Mouse (Mus musculus) hindbrain, embryonic 10.5 days (tissue): ENCODE measurements at regions not wholly inside any gene's neighbourhood (a gene's known extent, or its start where the extent isn't known, plus 50 kb on each side); places are given as distances from the start of the nearest gene placed in this dataset.

Experiments used
- DNase-seq: peaks from one replicate; pipeline ENCODE4 v3.0.0-alpha.2; 2017; ENCODE audit warnings: low spot score
- H3K27ac ChIP-seq: fragments of 300-500 bp; sonication (generic); 2 replicates; pipeline ENCODE4 v1.5.1; 2016; ENCODE audit warnings: mild to moderate bottlenecking, moderate library complexity
- H3K27me3 ChIP-seq: fragments of 300-500 bp; sonication (generic); 2 replicates; pipeline ENCODE4 v1.6.1; 2016; ENCODE audit warnings: mild to moderate bottlenecking; ENCODE audit not compliant: poor library complexity, insufficient read depth, severe bottlenecking
- H3K36me3 ChIP-seq: fragments of 300-500 bp; sonication (generic); 2 replicates; pipeline ENCODE4 v1.6.1; 2016; ENCODE audit warnings: mild to moderate bottlenecking, moderate library complexity
- H3K4me1 ChIP-seq: fragments of 300-500 bp; sonication (generic); replicated peaks from 2 replicates; pipeline ENCODE4 v1.6.1; 2016; ENCODE audit warnings: mild to moderate bottlenecking
- H3K4me3 ChIP-seq: fragments of 300-500 bp; sonication (generic); 2 replicates; pipeline ENCODE4 v1.5.1; 2016; ENCODE audit warnings: mild to moderate bottlenecking, moderate library complexity
- H3K9me3 ChIP-seq: fragments of 300-500 bp; sonication (generic); 2 replicates; pipeline ENCODE4 v1.6.1; 2016; ENCODE audit warnings: mild to moderate bottlenecking, moderate library complexity
- WGBS: fragments of 180-500 bp; shearing (Covaris S2); methylation state at CpG from one replicate; pipeline ENCODE4 v1.1.7; 2016; 5-methylcytosine and 5-hydroxymethylcytosine counted together

DNA sequence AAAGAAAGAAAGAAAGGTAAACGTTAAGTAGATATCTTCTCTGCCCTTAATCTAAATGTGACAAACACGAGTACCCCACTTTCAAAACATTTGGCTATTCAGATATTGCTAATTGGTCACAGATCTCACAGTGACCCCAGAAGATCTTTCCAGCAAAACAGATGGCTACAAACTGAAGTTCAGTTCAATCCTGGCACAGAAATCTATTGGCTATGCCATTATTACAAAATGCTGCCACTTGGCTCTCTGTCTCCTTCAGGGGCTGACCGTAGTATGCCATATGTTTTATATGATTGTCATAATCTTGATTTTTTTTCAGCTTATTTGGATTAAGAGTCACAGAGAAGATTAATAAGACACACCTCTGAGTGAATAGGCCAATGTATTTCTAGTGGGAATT lies 873.2 kb downstream of the Slc22a22 start:
- H3K9me3 ChIP-seq: no peaks in the 10 kb centered on the region
- no peaks in the 10 kb centered on the region for H3K27me3 ChIP-seq
- no peak for DNase-seq
- H3K36me3 ChIP-seq: no peaks in the 10 kb centered on the region
- 89% methylated on average over 3 of the region's 3 CpGs for WGBS
- no peaks in the 10 kb centered on the region for H3K4me1 ChIP-seq
- H3K4me3 ChIP-seq: no peak overlapping the region
- no peak overlapping the region for H3K27ac ChIP-seq

DNA sequence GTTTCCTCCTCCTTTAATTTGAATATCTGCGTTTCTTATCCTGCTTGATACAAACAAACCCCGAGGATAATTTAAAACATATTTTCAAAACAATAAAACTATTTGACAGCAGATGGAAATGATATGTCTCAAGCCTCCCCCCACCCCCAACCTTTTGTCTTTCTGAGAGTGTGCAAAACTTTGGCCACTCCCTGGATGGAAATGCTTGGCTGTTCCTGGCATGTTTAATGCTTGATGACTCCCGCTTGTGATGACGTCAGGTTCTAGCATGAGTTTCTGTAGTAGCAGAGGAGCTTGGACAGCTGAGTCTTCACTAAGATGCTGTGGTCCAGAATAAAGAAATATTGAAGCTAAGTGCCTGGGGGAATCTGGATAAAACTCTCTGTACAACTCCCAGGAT lies 884.8 kb downstream of the Slc22a22 start:
- H3K36me3 ChIP-seq: no peaks in the 10 kb centered on the region
- 84% methylated on average over 4 of the region's 4 CpGs for WGBS

DNA sequence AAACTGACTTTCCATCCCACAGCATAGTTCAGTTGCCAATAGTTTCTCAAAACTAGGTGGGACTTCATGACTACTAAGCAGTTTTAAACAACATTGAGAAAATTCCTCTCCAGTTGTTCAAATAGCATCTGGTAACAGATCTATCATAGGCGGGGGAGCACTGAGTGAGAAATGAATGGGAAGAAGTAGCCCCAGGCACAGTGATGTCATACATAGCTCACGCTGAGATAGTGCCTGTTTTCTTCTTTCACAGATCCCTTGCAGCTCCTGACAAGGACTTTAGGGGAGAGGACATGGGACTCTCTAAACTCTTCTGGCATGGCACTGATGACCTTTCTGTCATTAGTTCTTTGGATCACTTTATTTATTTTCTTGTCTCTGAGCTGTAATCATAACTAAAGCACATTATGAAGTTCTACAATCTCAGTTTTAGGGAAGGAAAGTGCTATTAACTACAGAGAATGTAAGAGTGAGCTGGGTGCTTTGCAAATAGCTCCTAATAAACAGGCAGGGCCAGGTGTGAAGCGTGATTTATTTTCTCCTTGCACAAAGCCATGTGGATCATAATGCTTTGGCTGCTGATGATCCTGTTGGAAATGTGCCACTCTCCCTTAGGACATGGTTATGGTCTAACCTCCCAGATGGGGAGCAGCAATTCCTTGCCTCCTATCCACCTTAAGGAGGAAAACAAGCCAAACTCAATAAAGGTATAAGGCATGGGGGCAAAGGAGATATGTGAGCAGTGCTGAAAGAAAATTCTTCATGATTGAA lies 896.5 kb downstream of the Slc22a22 start:
- DNase-seq: no peak
- Histone ChIP-seq H3K9me3 (no peaks in the 10 kb centered on the region), H3K4me1 (no peaks in the 10 kb centered on the region), H3K27ac (no peak overlapping the region), H3K4me3 (no peak overlapping the region), H3K36me3 (no peaks in the 10 kb centered on the region), H3K27me3 (no peaks in the 10 kb centered on the region)
- 68% methylated on average over 3 of the region's 3 CpGs for WGBS

More for the DNA sequence above, 884.8 kb downstream of the Slc22a22 start:
- H3K27me3 ChIP-seq: no peaks in the 10 kb centered on the region
- no peaks in the 10 kb centered on the region for H3K4me1 ChIP-seq
- H3K4me3 ChIP-seq: no peak overlapping the region
- H3K27ac ChIP-seq: no peak overlapping the region
- no peak for DNase-seq
- H3K9me3 ChIP-seq: no peaks in the 10 kb centered on the region

DNA sequence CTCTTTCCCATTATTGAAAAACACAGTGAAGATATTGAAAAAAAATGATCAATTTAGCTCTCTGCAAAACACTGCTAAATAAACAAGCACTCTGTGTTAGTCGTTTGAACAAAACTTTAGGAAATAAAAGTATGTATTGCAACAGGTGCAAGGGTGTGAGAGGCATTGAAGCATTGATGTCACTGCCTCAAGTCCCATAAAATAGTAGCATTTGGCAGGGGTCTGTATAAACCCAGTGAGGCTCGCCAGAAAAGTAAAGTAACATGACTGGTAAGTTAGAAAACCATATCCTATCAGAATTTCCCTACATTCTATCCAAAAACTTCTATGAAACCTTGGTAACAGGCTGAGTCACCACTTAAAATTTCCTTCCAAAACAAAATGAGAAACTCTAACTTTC lies 914.2 kb downstream of the Slc22a22 start:
- Histone ChIP-seq H3K27me3 (no peaks in the 10 kb centered on the region), H3K9me3 (no peaks in the 10 kb centered on the region), H3K36me3 (no peaks in the 10 kb centered on the region), H3K27ac (no peak overlapping the region), H3K4me3 (no peak overlapping the region), H3K4me1 (no peaks in the 10 kb centered on the region)
- 74% methylated on average over 2 of the region's 2 CpGs for whole genome bisulfite sequencing
- no peak for DNase-seq

DNA sequence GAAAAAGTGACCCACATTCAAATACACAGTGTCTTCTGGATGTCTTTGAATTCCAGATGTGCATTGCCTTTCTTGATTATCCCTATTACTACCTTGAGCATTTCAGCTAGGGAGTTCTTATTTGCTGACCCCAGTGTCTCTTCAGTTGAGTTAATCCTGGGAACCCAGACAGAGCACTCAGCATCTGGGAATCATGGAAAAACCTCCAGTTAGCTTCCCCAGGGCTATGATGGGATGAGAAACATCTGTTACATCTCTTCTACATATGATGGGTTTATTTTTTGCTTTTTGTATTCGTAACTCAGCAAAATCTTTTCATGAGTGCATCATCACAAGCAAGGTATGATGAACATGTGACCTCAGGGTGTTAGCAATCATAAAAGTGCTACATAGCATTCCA lies 914.6 kb downstream of the Slc22a22 start:
- no peak for DNase-seq
- no peaks in the 10 kb centered on the region for H3K27me3 ChIP-seq
- H3K4me1 ChIP-seq: no peaks in the 10 kb centered on the region
- no peaks in the 10 kb centered on the region for H3K9me3 ChIP-seq
- H3K36me3 ChIP-seq: no peaks in the 10 kb centered on the region
- no peak overlapping the region for H3K4me3 ChIP-seq
- no peak overlapping the region for H3K27ac ChIP-seq
- WGBS: 86% methylated on average over 1 of the region's 1 CpGs

DNA sequence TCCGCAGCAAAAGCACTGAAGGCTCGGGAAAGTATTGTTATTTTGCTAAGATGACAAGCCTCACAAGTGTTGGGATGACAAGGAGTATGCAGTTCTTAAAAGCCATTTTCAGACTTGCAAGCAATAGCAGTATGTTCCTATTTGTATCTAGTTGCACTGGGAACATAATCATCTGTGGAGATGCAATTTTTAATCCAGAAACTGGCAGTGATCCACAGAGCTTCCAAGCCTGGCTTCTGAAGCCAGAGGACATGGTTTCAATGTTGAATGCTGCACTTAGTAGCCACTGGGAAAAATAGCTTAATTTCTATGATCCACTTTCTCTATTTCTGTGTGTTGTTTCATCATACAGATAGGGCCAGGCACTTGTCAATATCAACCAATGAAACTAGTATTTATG lies 915.3 kb downstream of the Slc22a22 start:
- H3K27ac ChIP-seq: no peak overlapping the region
- no peak for DNase-seq

DNA sequence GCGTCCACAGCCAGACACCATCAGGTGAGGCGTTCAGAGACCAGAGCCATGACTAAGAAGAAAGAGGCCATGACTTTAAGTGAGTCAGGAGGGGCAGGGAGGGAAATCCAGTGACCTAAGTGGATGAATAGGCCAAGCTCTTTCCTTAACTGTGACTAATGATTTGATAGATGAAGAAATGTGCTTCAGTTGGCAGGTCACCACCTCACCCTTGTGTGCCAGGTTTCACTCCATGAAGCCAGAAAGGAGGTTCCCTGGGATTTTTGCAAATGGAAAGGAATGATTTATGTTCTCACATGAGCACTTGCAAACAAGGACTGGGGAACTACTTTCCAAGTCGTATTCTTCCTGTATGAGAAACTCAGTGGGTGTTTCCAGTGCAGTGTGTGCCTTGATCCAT lies 923.0 kb downstream of the Slc22a22 start:
- Histone ChIP-seq H3K36me3 (no peaks in the 10 kb centered on the region), H3K9me3 (no peaks in the 10 kb centered on the region), H3K4me1 (no peaks in the 10 kb centered on the region), H3K27me3 (no peaks in the 10 kb centered on the region), H3K4me3 (no peak overlapping the region), H3K27ac (no peak overlapping the region)
- WGBS: 77% methylated on average over 3 of the region's 3 CpGs
- no peak for DNase-seq

More for the DNA sequence above, 915.3 kb downstream of the Slc22a22 start:
- Histone ChIP-seq H3K9me3 (no peaks in the 10 kb centered on the region), H3K4me3 (no peak overlapping the region), H3K36me3 (no peaks in the 10 kb centered on the region), H3K27me3 (no peaks in the 10 kb centered on the region), H3K4me1 (no peaks in the 10 kb centered on the region)
- 86% methylated on average over 2 of the region's 2 CpGs for WGBS

DNA sequence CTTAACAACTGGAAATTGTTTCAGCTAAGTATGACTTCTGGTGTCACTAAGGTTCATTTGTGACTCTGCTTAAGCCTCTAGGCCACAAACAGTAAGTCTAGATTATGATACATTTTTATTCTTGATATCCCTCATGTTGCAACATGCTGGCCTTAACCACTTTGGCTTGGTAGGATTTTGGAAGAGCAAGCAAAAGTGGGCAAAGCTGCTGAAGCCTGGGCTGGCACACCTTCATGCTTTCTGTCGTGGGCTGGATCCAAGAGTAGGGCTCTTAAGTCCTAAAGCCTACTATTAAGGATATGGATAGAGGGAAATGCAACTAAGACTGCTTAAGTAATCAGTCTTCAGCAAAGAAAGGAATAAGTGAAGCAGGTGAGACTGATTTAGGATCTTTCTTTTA lies 923.6 kb downstream of the Slc22a22 start:
- no peak overlapping the region for H3K27ac ChIP-seq
- no peak for DNase-seq
- H3K9me3 ChIP-seq: no peaks in the 10 kb centered on the region
- WGBS: 78% methylated on average over 1 of the region's 1 CpGs
- H3K36me3 ChIP-seq: no peaks in the 10 kb centered on the region
- H3K27me3 ChIP-seq: no peaks in the 10 kb centered on the region
- no peaks in the 10 kb centered on the region for H3K4me1 ChIP-seq
- no peak overlapping the region for H3K4me3 ChIP-seq

DNA sequence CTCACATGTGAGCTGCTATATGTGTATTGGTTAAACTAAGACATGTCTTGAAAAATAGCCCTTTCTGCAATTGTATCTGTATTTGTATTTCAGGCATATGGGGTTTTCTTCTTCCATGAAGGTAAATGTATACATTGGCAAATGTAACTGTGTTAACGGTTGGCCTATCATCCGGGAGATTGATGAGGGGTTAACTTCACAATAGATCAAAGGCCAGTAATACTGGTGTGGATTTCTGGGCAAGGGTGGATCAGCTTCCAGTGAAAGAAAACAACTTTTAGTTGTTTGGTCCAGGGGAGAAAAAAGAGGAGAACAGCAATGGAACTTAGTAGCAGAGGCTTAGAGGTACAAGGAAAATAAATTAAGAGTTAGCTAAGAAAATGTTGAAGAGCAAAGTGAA lies 945.9 kb downstream of the Slc22a22 start:
- Histone ChIP-seq H3K9me3 (no peaks in the 10 kb centered on the region), H3K27ac (no peak overlapping the region), H3K36me3 (no peaks in the 10 kb centered on the region), H3K4me3 (no peak overlapping the region), H3K4me1 (no peaks in the 10 kb centered on the region), H3K27me3 (no peaks in the 10 kb centered on the region)
- no peak for DNase-seq
- 45% methylated on average over 2 of the region's 2 CpGs for WGBS

DNA sequence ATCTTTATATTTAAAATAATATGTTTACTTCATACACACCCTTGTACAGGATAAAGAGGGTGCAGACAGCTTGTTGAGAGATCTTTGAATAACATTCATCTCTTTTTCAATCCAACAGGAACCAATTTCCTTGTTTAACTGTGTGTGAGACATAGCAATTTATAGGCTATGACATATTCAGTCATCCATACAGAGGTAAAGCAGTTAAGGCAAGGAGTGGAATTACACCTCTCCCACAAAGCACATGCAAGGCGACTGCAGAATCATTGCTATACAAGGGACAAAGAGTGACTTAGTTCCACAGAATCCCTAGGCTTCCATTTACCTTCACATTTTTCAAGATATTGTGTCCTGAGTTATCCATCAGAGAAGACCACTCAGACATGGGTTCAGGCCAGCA lies 959.0 kb downstream of the Slc22a22 start:
- no peaks in the 10 kb centered on the region for H3K9me3 ChIP-seq
- no peak overlapping the region for H3K27ac ChIP-seq
- H3K4me1 ChIP-seq: no peaks in the 10 kb centered on the region
- H3K4me3 ChIP-seq: no peak overlapping the region
- no peak for DNase-seq
- H3K36me3 ChIP-seq: no peaks in the 10 kb centered on the region
- WGBS: 85% methylated on average over 1 of the region's 1 CpGs
- no peaks in the 10 kb centered on the region for H3K27me3 ChIP-seq

DNA sequence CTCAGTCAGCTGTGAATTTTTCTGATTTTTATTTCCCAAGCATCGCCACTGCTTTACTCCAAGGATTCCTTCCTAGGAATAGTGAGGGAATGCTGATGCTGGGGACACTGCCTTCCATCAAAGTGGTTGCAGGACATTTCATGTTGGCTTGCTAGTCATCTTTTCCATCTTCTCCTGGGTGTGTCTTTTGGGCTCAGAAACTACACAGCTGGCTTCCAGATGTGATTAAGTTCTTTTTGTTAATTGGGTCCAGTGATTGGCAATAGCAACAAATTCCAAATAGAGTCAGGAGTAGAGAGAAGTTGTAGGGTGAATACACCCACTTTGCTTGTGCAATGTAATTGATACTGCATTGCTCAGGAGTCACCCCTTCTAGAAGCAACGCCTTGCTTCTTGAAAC lies 961.3 kb downstream of the Slc22a22 start:
- H3K4me3 ChIP-seq: no peak overlapping the region
- H3K9me3 ChIP-seq: no peaks in the 10 kb centered on the region
- no peak for DNase-seq
- no peaks in the 10 kb centered on the region for H3K27me3 ChIP-seq
- H3K27ac ChIP-seq: no peak overlapping the region
- no peaks in the 10 kb centered on the region for H3K36me3 ChIP-seq
- 87% methylated on average over 2 of the region's 2 CpGs for WGBS
- no peaks in the 10 kb centered on the region for H3K4me1 ChIP-seq

DNA sequence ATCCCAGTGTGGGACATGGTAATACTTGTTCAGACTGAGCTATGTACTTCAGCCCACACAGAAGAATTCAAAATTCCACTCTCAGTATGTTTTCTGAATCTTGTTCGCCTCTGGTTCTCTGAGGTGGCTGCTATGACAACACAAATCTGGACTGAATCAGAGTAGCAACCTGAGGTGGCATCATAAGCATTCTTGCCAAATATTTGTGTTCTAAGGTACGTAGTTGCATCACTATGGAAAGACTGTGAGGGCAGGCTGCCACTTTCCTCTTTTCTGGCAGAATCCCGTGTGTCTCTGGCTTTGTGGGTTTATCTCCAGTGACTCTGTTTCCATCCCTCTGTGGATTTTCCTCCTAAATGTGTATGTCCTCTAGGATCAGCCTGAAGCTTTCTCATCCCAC lies 978.7 kb downstream of the Slc22a22 start:
- no peak for DNase-seq
- WGBS: 90% methylated on average over 3 of the region's 3 CpGs

DNA sequence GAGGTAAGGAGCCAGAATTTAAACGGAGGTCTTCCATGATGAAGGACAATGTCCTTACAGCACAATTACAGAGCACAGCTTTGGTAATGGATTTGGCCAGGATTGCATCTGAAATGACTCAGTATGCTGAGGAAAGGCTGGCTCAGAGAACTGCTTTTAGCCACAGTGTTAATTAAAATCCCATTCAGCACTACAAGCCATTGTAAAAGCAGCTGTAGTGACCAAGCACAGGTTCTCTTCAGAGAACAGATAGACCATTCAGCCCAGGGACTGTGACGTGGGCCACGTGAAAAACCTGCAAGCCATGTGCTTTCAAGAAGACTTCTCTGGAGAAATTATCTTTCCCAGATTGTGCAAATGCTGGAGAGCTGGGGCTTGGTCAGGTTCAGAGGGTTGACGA lies 979.7 kb downstream of the Slc22a22 start:
- 79% methylated on average over 4 of the region's 4 CpGs for WGBS
- DNase-seq: no peak
- H3K4me3 ChIP-seq: no peak overlapping the region
- no peaks in the 10 kb centered on the region for H3K4me1 ChIP-seq
- H3K27ac ChIP-seq: no peak overlapping the region
- H3K36me3 ChIP-seq: no peaks in the 10 kb centered on the region
- no peaks in the 10 kb centered on the region for H3K27me3 ChIP-seq
- H3K9me3 ChIP-seq: no peaks in the 10 kb centered on the region

More for the DNA sequence above, 978.7 kb downstream of the Slc22a22 start:
- Histone ChIP-seq H3K27me3 (no peaks in the 10 kb centered on the region), H3K9me3 (no peaks in the 10 kb centered on the region), H3K36me3 (no peaks in the 10 kb centered on the region), H3K4me1 (no peaks in the 10 kb centered on the region), H3K27ac (no peak overlapping the region), H3K4me3 (no peak overlapping the region)

DNA sequence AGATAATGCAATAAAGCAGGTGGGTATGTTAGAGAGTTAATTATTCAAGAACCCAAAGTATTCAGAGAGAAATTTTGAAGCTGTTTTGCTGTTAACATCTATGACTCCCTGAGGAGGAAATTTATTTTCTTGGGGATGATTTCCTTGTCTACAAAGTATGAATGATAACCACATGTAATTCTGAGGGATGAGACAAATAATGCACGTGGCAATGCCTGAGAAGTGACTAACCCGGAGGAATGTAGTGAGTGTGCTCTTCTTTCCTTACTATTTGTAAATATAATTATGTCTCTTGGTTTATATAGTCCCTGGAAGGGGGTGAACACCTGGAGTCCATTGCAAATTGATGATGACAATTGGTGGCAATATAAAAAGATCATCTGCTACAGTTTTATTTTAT lies 981.1 kb downstream of the Slc22a22 start:
- no peak overlapping the region for H3K4me3 ChIP-seq
- H3K27me3 ChIP-seq: no peaks in the 10 kb centered on the region
- H3K36me3 ChIP-seq: no peaks in the 10 kb centered on the region
- H3K27ac ChIP-seq: no peak overlapping the region
- 86% methylated on average over 2 of the region's 2 CpGs for WGBS
- DNase-seq: no peak
- H3K9me3 ChIP-seq: no peaks in the 10 kb centered on the region
- H3K4me1 ChIP-seq: no peaks in the 10 kb centered on the region
